Mouse (Mus musculus) forebrain, embryonic 13.5 days (tissue): Measurements from ENCODE around the gene Sephs2. TPM values are rescaled to one million over a fixed set of nuclear protein-coding genes. Genes with fewer than 3 reads are reported as not detected.

ENCODE experiments used
- ATAC-seq: fragments of 200-750 bp; cut with Nextera tagmentation; 2 replicates; pipeline ENCODE4 v1.8.0; 2017
- H3K27ac ChIP-seq: fragments of 300-500 bp; sonication (generic); 2 replicates; pipeline ENCODE4 v1.5.1; 2015; ENCODE audit warnings: inconsistent platforms, mild to moderate bottlenecking, moderate library complexity
- H3K27me3 ChIP-seq: fragments of 300-500 bp; sonication (generic); 2 replicates; pipeline ENCODE4 v1.6.1; 2015; ENCODE audit warnings: mild to moderate bottlenecking, inconsistent platforms
- H3K36me3 ChIP-seq: fragments of 300-500 bp; sonication (generic); 2 replicates; pipeline ENCODE4 v1.6.1; 2015; ENCODE audit warnings: mild to moderate bottlenecking, inconsistent platforms; ENCODE audit not compliant: poor library complexity, severe bottlenecking
- H3K4me1 ChIP-seq: fragments of 300-500 bp; sonication (generic); 2 replicates; pipeline ENCODE4 v1.6.1; 2015; ENCODE audit warnings: inconsistent platforms
- H3K4me2 ChIP-seq: fragments of 300-500 bp; sonication (generic); 2 replicates; pipeline ENCODE4 v1.6.1; 2015; ENCODE audit warnings: inconsistent platforms, mild to moderate bottlenecking, moderate library complexity
- H3K4me3 ChIP-seq: fragments of 300-500 bp; sonication (generic); 2 replicates; pipeline ENCODE4 v1.5.1; 2015; ENCODE audit warnings: mild to moderate bottlenecking, inconsistent platforms
- H3K9ac ChIP-seq: fragments of 300-500 bp; sonication (generic); 2 replicates; pipeline ENCODE4 v1.6.1; 2015; ENCODE audit warnings: mild to moderate bottlenecking, inconsistent platforms
- H3K9me3 ChIP-seq: fragments of 300-500 bp; sonication (generic); replicated peaks from 2 replicates; pipeline ENCODE4 v1.6.1; 2016; ENCODE audit warnings: inconsistent platforms
- WGBS: fragments of 180-500 bp; shearing (Covaris S2); methylation state at CpG from one replicate; pipeline ENCODE4 v1.1.7; 2015; 5-methylcytosine and 5-hydroxymethylcytosine counted together
- polyA plus RNA-seq: library from polyadenylated mRNA; unstranded; fragments of >200 nt; fragmentation: Nextera tagmentation; extraction: Ambion mirVana; gene quantifications from 2 replicates; pipeline ENCODE4 v1.2.1, GENCODE M21; 2015

The Sephs2 gene
- polyA plus RNA-seq, 1 experiment from 2014 or later = 51.1 TPM

DNA sequence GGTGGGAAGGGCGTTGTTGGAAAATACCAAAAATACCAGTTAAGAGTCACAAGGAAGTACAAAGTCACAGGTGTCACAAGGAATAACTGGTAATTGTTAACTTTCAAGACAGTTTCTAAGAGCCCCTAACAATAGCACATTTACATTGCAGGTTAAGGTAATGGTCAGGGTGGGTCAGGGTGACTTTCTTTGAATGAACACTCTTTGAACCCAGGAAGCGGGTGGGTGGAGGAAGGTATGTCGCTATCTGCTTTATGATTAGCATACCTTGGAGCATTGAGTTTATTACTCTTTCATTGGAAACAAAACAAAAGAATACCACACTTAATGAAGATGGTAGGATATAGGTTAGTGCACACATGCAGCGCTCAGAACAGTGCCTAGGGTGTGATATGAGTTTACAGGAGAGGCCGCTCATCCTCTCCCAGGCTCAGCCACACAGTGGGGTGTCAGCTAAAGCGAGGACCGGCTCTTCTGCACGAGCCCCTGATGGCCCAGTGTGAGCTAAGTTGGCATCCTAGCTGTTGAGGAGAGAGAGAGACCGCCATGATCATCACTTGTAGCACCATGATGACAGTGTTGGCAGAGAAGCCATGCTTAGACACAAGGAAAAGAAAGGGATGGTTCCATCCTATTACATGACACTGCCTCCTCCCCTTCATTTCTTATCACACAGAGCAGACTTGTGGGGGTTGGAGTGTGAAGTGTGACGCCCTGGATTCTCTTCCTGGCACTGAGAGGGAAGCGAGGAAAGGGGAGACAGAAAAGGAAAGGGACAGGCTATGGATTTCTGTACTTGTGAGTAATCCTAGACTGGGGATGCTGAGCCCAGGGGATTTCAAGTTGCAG, 48.5 kb downstream of the Sephs2 start:
- Histone ChIP-seq H3K9me3 (no peaks in the 10 kb centered on the region), H3K27me3 (no peaks in the 10 kb centered on the region), H3K36me3 (peaks cover 20% of the 10 kb centered on the region; the same call in 1 of the 2 replicates), H3K4me3 (no peak overlapping the region), H3K4me1 (peaks cover 9% of the 10 kb centered on the region), H3K27ac (no peak overlapping the region), H3K4me2 (no peak overlapping the region), H3K9ac (no peak overlapping the region)
- 89% methylated on average over 11 of the region's 11 CpGs for WGBS
- no peak for ATAC-seq

DNA sequence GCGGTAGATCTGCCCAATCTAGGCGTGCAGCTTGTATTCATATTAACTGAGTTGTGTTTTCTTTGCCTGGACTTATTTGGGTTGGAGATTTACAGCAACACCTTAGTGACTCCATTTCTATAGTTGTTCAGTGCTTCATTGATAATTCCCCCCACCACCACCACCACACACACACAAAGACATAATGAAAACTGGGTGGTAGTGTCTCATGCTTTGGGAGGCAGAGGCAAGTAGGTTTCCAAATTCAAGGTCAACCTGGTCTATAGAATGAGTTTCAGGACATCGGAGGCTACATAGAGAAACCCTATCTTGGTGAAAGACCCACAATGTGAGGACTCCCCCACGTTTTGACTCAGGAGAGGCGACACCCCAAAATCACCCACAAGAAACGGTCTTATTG, 49.2 kb downstream of the Sephs2 start:
- Histone ChIP-seq H3K9ac (no peak overlapping the region), H3K4me3 (no peak overlapping the region), H3K9me3 (no peaks in the 10 kb centered on the region), H3K27me3 (no peaks in the 10 kb centered on the region), H3K36me3 (peaks cover 14% of the 10 kb centered on the region; the same call in 1 of the 2 replicates), H3K27ac (no peak overlapping the region), H3K4me1 (peaks cover 2% of the 10 kb centered on the region), H3K4me2 (no peak overlapping the region)
- 92% methylated on average over 6 of the region's 6 CpGs for WGBS
- no peak for ATAC-seq

DNA sequence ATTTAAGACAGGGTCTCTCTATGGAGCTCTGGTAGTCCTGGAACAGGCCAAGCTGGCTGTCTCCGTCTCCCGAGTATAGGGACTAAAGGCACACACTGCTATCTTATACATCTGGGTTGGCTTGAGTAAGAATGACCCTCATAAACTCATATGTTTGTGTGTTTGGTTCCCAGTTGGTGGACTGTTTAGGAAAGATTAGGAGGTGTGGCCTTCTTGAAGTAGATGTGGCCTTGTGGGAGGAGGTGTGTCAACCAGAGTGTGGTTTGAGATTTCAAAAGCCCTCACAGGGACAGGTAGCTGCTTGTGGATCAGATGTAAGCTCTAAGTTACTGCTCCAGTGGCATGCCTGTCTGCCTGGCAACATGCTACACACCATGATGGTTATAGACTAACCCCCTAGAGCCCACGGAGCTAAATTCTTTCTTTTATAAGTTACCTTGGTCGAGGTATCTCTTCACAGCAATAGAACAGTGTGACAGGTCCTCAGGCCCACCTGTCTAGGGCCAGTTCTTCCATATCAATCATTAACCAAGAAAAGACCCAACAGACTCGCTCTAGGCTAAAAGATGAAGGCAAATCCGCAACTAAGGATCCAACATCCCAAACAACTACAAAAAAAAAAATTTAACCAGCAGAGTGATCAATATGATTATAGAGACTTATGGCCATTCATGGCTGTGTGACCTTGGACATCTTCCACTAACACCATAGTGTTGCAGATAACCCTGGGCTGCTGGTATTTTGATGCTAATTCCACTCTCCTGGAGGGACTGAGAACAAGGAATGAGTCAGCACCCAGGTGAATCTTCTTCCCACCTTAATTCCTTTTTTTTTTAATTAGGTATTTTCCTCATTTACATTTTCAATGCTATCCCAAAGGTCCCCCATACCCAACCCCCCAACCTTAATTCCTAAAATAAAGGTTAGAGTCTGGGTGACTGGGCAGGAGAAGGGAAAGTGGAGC, 50.1 kb downstream of the Sephs2 start:
- Histone ChIP-seq H3K4me2 (no peak overlapping the region), H3K27me3 (no peaks in the 10 kb centered on the region), H3K27ac (no peak overlapping the region), H3K4me1 (no peaks in the 10 kb centered on the region), H3K36me3 (peaks cover 8% of the 10 kb centered on the region; the same call in 1 of the 2 replicates), H3K9me3 (no peaks in the 10 kb centered on the region), H3K4me3 (no peak overlapping the region), H3K9ac (no peak overlapping the region)
- ATAC-seq = no peak
- 90% methylated on average over 6 of the region's 6 CpGs for WGBS

DNA sequence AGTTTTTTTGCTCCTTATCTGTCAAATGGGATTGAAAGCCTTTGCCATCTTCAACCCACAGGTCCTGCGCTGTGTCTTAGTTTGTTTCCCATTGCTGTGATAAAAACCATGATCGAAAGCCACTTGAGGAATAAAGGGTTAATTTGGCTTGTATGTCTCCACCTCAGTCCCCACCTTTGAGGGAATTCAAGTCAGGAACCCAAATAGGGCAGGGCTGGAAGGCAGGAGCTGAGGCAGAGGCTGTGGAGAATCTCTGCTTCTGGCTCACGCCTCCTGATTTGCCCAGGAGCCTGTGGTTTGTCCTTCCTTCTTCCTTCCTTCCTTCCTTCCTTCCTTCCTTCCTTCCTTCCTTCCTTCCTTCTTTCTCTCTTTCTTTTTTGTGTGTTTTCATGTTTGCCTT, 50.7 kb downstream of the Sephs2 start:
- Histone ChIP-seq H3K27ac (no peak overlapping the region), H3K36me3 (peaks cover 5% of the 10 kb centered on the region; the same call in 1 of the 2 replicates), H3K4me1 (no peaks in the 10 kb centered on the region), H3K27me3 (no peaks in the 10 kb centered on the region), H3K9me3 (no peaks in the 10 kb centered on the region), H3K4me2 (no peak overlapping the region), H3K4me3 (no peak overlapping the region), H3K9ac (no peak overlapping the region)
- ATAC-seq = no peak
- 98% methylated on average over 3 of the region's 3 CpGs for WGBS

Other genes starting within 250 kb of the Sephs2 start
- gene Maz, start 247.0 kb downstream of the Sephs2 start, polyA plus RNA-seq = 63.9 and 65.8 TPM in 2 replicates
- gene Kif22, start 231.6 kb downstream of the Sephs2 start, polyA plus RNA-seq = 135 and 143 TPM in 2 replicates
- not detected in 2 replicates for gene Zg16, start 186.7 kb downstream of the Sephs2 start, polyA plus RNA-seq
- gene AI467606, start 182.7 kb downstream of the Sephs2 start, polyA plus RNA-seq = 0.91 and 1.0 TPM in 2 replicates
- 0.67 and 0.96 TPM in 2 replicates for gene Qprt, start 151.8 kb downstream of the Sephs2 start, polyA plus RNA-seq
- 0.08 TPM in 1 of 2 replicates, not detected in the other for gene Spn, start 136.2 kb downstream of the Sephs2 start, polyA plus RNA-seq
- 89.0 and 98.7 TPM in 2 replicates for gene Cd2bp2, start 78.0 kb downstream of the Sephs2 start, polyA plus RNA-seq
- gene Tbc1d10b, start 65.6 kb downstream of the Sephs2 start, polyA plus RNA-seq = 24.9 and 27.3 TPM in 2 replicates
- gene Mylpf, start 65.2 kb downstream of the Sephs2 start, polyA plus RNA-seq = 9.0 and 9.8 TPM in 2 replicates
- 68.9 and 73.1 TPM in 2 replicates for gene Zfp553, start 41.0 kb downstream of the Sephs2 start, polyA plus RNA-seq
- 31.8 and 33.4 TPM in 2 replicates for gene Sept1, start 40.9 kb downstream of the Sephs2 start, polyA plus RNA-seq
- 53.9 and 54.2 TPM in 2 replicates for gene Zfp771, start 29.8 kb downstream of the Sephs2 start, polyA plus RNA-seq
- 224 and 229 TPM in 2 replicates for gene Dctpp1, start 13.3 kb downstream of the Sephs2 start, polyA plus RNA-seq
- 0.19 and 0.26 TPM in 2 replicates for gene Itgal, start 22.2 kb upstream of the Sephs2 start, polyA plus RNA-seq
- gene Zfp768, start 71.5 kb upstream of the Sephs2 start, polyA plus RNA-seq = 11.8 and 12.6 TPM in 2 replicates
- gene Zfp747, start 102.0 kb upstream of the Sephs2 start, polyA plus RNA-seq = 6.4 and 8.6 TPM in 2 replicates
- 5.3 and 5.5 TPM in 2 replicates for gene 9130019O22Rik, start 113.1 kb upstream of the Sephs2 start, polyA plus RNA-seq
- gene E430018J23Rik, start 119.6 kb upstream of the Sephs2 start, polyA plus RNA-seq = 6.0 and 7.2 TPM in 2 replicates
- 4.3 and 5.4 TPM in 2 replicates for gene Zfp764, start 132.8 kb upstream of the Sephs2 start, polyA plus RNA-seq
- 30.3 and 36.2 TPM in 2 replicates for gene Zfp688, start 148.0 kb upstream of the Sephs2 start, polyA plus RNA-seq
- gene Zfp689, start 175.1 kb upstream of the Sephs2 start, polyA plus RNA-seq = 16.6 and 17.4 TPM in 2 replicates
- 49.6 and 51.0 TPM in 2 replicates for gene Prr14, start 185.6 kb upstream of the Sephs2 start, polyA plus RNA-seq
- 11.2 and 11.9 TPM in 2 replicates for gene Fbrs, start 205.1 kb upstream of the Sephs2 start, polyA plus RNA-seq
- 50.3 and 55.2 TPM in 2 replicates for gene Srcap, start 237.9 kb upstream of the Sephs2 start, polyA plus RNA-seq
- 19.5 and 21.2 TPM in 2 replicates for gene Gm42715, start 245.5 kb upstream of the Sephs2 start, polyA plus RNA-seq